Mouse (Mus musculus): ENCODE results near the gene Ankrd6. TPM values are rescaled to one million over a fixed set of nuclear protein-coding genes. Genes with fewer than 3 reads are reported as not detected.

Gene Ankrd6
- polyA plus RNA-seq, 1 experiment from 2014 or later = 0.08 TPM

DNA sequence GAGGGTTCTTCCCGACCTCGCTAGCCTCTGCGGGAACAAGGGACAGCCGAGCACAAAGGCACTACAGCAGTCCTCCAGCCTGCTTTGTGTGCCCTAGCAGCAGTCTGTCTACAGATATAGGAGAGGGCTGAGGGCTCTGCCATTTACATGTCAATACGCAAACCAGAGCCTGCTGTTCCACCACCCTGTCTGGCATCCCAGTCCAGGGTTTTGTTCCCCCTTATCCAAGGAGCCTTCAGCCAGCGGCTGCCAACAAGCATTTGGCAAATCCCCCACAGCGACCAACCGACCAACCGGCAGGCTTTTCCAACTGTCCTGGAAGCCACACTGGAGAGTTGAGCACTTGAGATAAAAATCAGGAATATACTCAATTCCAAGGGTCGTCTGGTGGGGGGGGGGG is 27.2 kb downstream of the Ankrd6 start:
- in situ Hi-C loops (cut with MboI; ENCODE audit: low pct_unique_long_range_greater_than_20kb) = no loop called here

DNA sequence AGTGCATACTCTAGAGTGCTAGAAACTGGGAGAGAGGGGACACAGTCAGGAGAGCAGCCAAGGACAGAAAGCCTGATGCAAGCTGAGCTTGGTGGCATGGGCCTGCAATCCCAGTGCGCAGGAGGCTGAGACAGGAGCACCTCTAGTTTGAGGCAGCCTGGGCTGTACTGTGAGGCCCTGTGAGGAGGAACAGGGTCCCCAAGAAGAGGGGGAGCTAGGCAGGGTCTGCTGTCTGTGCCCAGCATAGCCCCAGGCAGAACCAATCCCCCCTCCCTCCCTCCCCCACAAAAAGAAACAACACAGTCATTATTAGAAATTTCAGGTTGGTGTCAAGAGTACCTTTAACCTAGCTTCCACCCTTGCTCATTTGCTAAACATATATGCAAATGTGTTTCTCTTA is 27.8 kb downstream of the Ankrd6 start:
- ChIA-PET POLR2A (no interaction called here), CTCF (no interaction called here)
- DNase-seq (ENCODE audit: low read depth, low spot score) = no peak
- no peaks in the 10 kb centered on the region for H3K27me3 ChIP-seq
- TF ChIP-seq CTCF (IDR thresholded peaks at IDR 0.05) = no peak
- in situ Hi-C loops (cut with MboI; ENCODE audit: low pct_unique_long_range_greater_than_20kb) = no loop called here
- no peak for ATAC-seq

More for the DNA sequence above, 27.2 kb downstream of the Ankrd6 start:
- CTCF ChIA-PET = no interaction called here
- no peak for DNase-seq (ENCODE audit: low read depth, low spot score)
- TF ChIP-seq CTCF (IDR thresholded peaks at IDR 0.05) = no peak
- no peaks in the 10 kb centered on the region for H3K27me3 ChIP-seq
- POLR2A ChIA-PET = no interaction called here
- no peak for ATAC-seq

DNA sequence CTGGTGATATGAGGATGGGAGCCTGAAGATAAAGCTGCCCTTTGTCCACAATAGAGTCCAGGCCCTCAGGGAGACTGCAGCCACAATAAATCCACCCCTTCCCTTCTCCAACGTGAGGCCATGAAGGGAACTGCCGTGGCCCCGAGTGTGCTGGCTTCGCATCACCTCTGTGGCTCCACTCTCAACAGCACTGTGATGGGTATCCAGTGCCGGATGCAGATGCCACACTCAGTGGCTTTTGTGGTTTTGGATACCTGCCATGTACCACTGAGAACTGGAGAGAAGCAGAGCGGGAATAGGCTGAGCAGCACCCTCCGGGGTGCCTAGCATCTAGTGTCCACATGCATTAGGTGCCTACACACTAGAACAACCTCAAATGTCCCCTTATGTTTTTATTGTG is 29.8 kb downstream of the Ankrd6 start:
- ChIA-PET POLR2A (no interaction called here), CTCF (no interaction called here)
- no peak for TF ChIP-seq CTCF (IDR thresholded peaks at IDR 0.05)
- DNase-seq (ENCODE audit: low read depth, low spot score) = no peak
- H3K27me3 ChIP-seq = no peaks in the 10 kb centered on the region
- in situ Hi-C loops (cut with MboI; ENCODE audit: low pct_unique_long_range_greater_than_20kb) = no loop called here
- ATAC-seq = no peak

DNA sequence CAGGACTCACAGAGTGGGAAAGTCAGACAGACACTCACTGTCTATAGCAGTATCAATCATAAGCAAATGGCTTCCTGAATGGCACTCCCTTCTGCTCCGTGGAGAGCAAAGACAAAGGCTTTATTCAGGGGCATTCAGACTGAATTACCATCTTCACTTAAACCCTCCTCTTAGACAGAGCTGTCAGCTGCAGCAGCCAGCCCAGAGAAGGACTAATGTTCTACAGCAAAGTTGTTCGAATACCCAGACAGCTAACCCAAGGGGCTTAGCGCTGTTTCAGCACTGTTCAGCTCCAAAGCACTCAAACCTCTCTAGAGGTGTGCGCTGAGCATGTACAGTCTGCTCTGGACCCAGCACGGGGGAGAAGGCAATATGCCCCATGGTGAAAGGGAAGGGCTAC is 32.1 kb downstream of the Ankrd6 start:
- in situ Hi-C loops (cut with MboI; ENCODE audit: low pct_unique_long_range_greater_than_20kb) = no loop called here
- no peak for TF ChIP-seq CTCF (IDR thresholded peaks at IDR 0.05)
- no peak for DNase-seq (ENCODE audit: low read depth, low spot score)
- H3K27me3 ChIP-seq = no peaks in the 10 kb centered on the region
- ChIA-PET CTCF (no interaction called here), POLR2A (no interaction called here)
- no peak for ATAC-seq

DNA sequence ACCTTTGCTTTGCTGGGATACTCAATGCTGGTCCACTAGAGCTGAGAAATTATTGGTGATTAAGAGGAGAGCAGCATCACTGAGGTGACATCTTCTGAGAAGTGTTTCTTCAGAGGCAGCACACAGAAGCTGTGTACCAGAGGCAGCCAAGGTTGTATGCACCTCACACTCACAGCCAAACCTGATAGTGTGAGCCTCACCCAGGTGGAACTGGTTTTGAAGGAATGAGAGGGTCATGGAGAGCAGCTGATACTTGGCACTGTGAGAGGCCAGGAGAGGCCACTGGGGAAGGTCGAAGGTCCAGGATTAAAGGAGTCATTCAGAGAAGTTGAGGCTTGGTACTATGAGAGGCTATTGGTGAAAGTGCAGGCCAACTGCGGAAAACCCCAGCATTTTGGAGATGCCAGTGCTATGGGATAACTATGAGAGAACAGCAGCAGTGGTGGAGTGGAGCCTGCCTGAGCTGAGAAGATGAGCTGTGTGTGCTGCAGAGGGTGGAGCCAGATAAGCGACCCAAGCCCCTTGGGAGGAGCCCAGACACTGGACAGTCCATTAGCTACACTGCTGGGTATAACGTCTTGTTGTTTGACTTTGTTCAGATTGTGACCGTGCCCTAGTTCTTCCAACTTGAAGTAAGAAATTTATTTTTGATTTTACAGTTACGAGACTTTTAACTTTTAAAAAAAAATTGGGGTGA is 33.8 kb downstream of the Ankrd6 start:
- ChIA-PET CTCF (no interaction called here), POLR2A (no interaction called here)
- ATAC-seq (no peak), DNase-seq (ENCODE audit: low read depth, low spot score) (no peak)
- H3K27me3 ChIP-seq = no peaks in the 10 kb centered on the region
- TF ChIP-seq CTCF (IDR thresholded peaks at IDR 0.05) = no peak
- in situ Hi-C loops (cut with MboI; ENCODE audit: low pct_unique_long_range_greater_than_20kb) = no loop called here

DNA sequence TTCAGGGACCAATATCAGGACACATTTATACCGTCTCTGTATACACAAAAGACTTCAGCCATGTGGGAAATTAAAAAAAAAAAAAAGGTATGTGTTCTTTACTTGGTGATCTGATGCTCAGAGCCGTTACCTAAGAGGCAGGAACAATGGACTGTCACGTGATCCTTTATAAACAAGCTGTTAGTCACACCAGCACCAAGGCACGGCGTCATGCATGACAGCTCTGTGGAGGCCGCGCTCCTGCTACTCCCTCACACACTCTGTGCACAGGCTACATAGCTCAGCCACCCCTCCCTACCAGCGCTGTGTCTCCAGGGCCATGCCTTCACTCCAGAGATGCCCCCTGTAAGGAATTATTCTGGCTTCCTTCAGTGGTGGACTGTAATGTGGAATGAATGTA is 34.7 kb downstream of the Ankrd6 start:
- in situ Hi-C loops (cut with MboI; ENCODE audit: low pct_unique_long_range_greater_than_20kb) = no loop called here
- ATAC-seq (no peak), DNase-seq (ENCODE audit: low read depth, low spot score) (no peak)
- no peaks in the 10 kb centered on the region for H3K27me3 ChIP-seq
- TF ChIP-seq CTCF (IDR thresholded peaks at IDR 0.05) = no peak
- POLR2A ChIA-PET = no interaction called here
- CTCF ChIA-PET = no interaction called here

DNA sequence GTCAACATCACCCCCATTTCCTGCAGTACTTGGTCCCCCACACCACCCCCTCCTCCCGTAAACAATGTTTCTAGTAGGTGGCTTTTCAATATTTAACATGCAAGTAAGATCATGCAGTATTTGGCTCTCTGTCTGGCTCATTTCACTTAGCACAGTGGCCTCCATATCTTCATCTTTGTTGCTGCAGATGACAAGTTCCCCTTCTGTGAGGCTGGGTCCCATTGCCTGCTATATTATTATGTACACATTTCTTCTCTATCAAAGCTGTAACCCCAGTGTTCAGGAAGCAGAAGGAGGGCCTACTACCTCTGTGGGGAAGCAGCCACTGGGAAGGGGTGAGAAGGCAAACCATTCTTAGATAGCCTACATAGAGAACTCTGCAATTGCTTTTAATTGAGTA is 40.6 kb downstream of the Ankrd6 start:
- ChIA-PET POLR2A (no interaction called here), CTCF (no interaction called here)
- in situ Hi-C loops (cut with MboI; ENCODE audit: low pct_unique_long_range_greater_than_20kb) = no loop called here
- no peak for ATAC-seq
- no peaks in the 10 kb centered on the region for H3K27me3 ChIP-seq
- TF ChIP-seq CTCF (IDR thresholded peaks at IDR 0.05) = no peak
- DNase-seq (ENCODE audit: low read depth, low spot score) = no peak

DNA sequence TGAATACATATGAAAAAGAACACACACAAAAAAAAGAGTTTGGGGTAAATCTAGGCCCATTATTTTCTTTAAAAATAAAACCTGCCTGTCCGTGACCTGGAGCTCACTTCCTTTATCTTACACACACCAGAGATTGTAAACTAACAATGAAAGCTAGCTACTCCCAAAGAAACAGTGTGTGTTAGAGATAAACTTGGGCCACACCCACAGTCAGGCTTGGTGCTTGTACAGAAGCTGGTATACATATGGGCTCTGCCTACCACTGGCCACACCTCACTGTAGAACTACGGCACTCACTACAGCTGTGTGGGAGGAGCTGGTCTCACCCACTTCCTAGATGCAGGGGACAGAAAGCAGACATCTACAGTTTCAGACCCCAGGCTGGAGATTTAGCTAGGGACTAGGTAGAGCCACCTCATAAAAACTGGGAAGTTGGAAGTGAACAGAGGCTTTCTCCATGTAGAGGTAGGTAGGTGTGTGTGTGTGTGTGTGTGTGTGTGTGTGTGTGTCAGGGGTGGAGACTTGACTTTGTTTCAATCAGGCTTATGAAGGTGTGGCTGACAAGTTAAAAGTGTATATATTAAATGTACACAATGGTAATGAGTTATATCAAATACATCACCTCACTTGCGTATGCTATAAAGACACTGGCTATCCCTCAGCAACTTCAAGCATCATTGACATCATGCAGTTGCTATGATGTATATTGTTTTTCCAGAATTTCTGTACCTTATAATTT is 41.2 kb downstream of the Ankrd6 start:
- in situ Hi-C loops (cut with MboI; ENCODE audit: low pct_unique_long_range_greater_than_20kb) = no loop called here
- ChIA-PET CTCF (no interaction called here), POLR2A (no interaction called here)

DNA sequence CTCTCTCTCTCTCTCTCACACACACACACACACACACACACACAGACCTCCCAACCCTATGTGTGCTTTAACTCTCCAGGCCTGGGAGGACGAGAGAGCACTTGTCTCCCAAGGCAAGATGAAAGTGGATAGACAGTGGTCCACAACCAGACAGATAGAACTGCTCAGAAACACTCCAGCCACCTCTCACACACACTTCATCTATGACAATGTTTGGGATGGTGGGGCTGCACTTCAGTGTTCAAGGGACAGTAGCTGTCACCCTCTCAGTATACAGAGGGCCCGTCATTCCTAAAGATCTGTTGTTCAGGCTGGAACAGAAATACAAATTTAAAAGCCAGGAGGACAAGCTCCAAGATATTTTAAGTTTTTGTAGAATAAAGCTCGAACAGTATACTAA is 43.0 kb downstream of the Ankrd6 start:
- H3K27me3 ChIP-seq = no peaks in the 10 kb centered on the region
- in situ Hi-C loops (cut with MboI; ENCODE audit: low pct_unique_long_range_greater_than_20kb) = no loop called here
- ChIA-PET POLR2A (no interaction called here), CTCF (no interaction called here)
- no peak for TF ChIP-seq CTCF (IDR thresholded peaks at IDR 0.05)
- DNase-seq (ENCODE audit: low read depth, low spot score) (no peak), ATAC-seq (no peak)

More for the DNA sequence above, 41.2 kb downstream of the Ankrd6 start:
- no peak for TF ChIP-seq CTCF (IDR thresholded peaks at IDR 0.05)
- no peaks in the 10 kb centered on the region for H3K27me3 ChIP-seq
- DNase-seq (ENCODE audit: low read depth, low spot score) = no peak
- ATAC-seq = no peak

DNA sequence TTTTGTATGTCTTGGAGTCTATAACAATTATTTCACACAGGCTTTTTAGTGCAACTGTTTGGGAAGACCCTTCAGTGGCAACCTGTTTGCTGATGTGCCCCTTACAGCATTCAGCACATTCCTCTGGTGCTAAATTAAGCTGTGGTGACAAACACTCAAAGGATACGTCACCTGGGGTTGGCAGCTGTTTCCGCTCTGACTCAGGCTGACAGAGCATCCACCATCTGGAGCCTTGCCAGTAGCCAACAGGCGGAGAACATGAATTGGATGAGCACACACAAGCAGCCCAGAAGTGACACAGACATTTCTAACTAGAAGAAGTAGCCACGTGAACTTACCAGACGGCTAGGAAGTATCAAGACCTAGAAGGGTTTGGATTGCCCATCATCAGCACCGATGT is 44.0 kb downstream of the Ankrd6 start:
- DNase-seq (ENCODE audit: low read depth, low spot score) (no peak), ATAC-seq (no peak)
- no peaks in the 10 kb centered on the region for H3K27me3 ChIP-seq
- CTCF ChIA-PET = no interaction called here
- POLR2A ChIA-PET = no interaction called here
- TF ChIP-seq CTCF (IDR thresholded peaks at IDR 0.05) = no peak
- in situ Hi-C loops (cut with MboI; ENCODE audit: low pct_unique_long_range_greater_than_20kb) = no loop called here

DNA sequence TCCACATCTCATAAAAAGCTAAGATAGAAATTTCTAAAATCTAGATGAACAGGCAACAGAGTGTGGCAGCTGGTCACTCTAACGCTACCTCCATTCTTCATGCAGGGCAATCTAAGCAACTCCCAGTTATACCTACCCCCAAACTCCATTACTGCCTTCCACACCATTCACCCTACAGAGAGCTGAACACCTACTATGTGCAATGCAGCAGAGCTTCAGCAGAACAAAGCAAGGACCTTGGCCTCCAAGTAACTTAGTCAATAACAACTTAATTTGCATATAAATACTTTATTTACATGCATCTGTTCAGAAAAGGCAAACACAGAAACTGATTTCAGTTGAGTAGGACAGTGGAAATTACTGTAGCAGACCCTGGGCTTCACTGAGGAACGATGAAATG is 44.7 kb downstream of the Ankrd6 start:
- in situ Hi-C loops (cut with MboI; ENCODE audit: low pct_unique_long_range_greater_than_20kb) = no loop called here
- ATAC-seq (no peak), DNase-seq (ENCODE audit: low read depth, low spot score) (no peak)
- ChIA-PET POLR2A (no interaction called here), CTCF (no interaction called here)
- no peak for TF ChIP-seq CTCF (IDR thresholded peaks at IDR 0.05)
- no peaks in the 10 kb centered on the region for H3K27me3 ChIP-seq

DNA sequence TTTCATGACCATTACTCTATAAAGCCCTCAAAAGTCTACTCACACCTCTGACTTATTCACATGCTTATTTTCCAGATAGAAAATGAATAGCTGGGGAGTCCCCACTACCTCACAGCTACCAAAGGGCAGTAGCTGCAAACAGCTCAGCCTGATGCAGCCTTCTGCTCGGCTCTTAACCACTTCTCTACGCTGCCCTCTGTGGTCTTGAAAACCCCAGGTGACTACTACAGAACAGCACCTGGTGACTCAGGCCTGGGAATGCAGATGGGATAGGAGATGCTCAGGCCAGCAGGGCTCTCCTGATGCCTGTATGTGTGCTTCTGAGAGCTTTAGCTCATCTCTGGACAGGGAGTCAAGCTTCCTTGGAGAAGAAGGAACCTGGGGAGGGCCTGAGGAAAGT is 45.3 kb downstream of the Ankrd6 start:
- no peak for DNase-seq (ENCODE audit: low read depth, low spot score)
- H3K27me3 ChIP-seq = no peaks in the 10 kb centered on the region
- ChIA-PET CTCF (no interaction called here), POLR2A (no interaction called here)
- no peak for ATAC-seq
- in situ Hi-C loops (cut with MboI; ENCODE audit: low pct_unique_long_range_greater_than_20kb) = no loop called here
- TF ChIP-seq CTCF (IDR thresholded peaks at IDR 0.05) = no peak
